Mouse (Mus musculus) brain, adult 2 months (tissue): ENCODE data around the gene Snx32.

Experiments used
- DNase-seq: peaks from one replicate; pipeline ENCODE4 v3.0.0; 2011; ENCODE audit warnings: low read depth, low spot score

Snx32 gene

DNA sequence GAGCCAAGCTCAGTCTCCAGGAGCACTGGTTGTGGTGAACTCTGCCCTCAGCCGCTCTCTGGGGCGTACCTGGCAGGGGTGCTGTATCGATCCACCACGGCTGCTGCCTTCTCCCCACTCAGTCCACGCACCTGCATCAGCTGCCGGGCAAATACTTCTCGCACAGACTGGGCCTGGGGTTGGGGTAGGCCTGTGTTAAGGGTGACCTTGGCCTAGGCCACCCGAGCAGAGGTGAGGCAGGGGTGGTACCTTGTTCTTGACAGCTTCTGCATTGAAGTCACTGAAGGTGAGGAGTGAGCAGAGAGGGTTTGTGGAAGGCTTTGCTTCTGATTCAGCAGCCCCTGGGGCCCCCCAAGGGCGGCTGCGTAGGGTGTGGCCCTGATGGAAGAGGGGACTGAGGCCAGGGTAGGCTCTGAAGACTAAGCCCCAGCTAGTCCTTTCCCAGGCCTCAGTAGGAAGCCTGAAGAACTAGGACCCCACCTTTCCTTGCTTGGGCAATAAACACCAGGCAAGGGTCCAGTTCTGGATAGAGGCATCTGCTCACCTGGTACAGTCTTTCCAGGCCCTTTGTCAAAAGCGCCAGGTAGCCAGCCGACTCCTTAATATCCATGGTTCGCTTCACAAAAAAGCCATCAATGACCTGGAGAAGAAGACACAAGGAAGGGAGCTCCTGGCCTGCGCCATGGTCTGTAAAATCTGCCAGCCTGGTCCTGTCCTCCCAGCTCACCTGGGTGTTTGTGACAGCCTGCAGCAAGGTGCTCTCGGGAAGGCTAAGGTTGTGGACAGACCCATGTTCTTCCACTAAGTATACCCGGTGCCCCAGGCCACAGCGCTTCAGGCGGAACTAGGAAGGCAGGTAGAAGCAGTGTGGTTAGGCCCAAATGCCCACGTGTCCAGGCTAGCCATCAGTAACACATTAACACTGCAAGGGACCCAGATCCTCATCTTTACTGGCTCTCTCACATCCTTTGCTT, 26.7 kb downstream of the Snx32 start:
- DNase-seq: no peak

DNA sequence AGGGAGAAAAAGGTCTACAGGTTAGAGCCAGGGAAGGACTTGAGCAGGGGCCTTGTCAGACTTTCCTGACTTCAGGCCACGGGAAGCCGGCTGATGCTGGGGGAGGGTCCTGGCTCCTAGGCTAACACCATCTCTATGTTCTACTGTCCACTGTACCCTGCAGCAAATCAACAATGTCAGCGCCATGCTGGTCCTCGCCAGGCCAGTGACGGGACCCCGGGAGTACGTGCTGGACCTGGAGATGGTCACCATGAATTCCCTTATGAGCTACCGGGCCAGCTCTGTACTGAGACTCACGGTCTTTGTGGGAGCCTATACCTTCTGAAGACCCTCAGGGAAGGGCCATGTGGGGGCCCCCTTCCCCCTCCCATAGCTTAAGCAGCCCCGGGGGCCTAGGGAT, 28.9 kb downstream of the Snx32 start:
- no peak for DNase-seq

DNA sequence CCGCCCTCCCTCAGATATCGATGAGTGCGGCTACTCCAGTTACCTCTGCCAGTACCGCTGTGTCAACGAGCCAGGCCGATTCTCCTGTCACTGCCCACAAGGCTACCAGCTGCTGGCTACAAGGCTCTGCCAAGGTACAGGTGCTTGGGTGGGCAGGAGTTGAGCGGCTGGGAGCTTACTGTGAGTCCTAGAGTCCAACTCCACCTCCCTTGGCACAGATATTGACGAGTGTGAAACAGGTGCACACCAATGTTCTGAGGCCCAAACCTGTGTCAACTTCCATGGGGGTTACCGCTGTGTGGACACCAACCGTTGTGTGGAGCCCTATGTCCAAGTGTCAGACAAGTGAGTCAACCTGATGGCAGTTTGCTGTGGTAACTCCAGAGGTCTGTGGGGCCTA, 30.3 kb downstream of the Snx32 start:
- DNase-seq: no peak

DNA sequence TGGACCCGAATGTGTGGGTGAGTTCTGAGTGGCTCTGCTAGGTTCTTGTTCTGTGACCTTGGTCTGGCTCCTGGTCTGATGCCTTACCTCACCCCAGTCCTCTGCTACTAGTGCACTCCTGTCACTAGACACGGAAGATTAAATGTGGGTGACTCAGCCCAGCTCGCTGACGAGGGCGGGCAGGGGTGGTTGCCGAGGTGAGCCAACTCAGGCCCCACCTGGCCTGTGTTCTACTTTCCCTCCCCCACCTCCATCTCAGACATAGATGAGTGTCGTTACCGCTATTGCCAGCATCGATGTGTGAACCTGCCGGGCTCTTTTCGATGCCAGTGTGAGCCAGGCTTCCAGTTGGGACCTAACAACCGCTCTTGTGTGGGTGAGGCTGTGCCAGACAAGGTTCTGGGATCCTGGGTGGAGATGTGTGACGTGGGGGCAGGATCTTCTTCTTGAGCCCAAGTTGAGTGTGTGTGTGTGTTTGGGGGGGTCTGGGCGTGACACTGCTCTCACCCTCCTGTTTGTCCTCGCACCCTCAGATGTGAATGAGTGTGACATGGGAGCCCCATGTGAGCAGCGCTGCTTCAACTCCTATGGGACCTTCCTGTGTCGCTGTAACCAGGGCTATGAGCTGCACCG, 32.6 kb downstream of the Snx32 start:
- DNase-seq: peak; percentile 54

DNA sequence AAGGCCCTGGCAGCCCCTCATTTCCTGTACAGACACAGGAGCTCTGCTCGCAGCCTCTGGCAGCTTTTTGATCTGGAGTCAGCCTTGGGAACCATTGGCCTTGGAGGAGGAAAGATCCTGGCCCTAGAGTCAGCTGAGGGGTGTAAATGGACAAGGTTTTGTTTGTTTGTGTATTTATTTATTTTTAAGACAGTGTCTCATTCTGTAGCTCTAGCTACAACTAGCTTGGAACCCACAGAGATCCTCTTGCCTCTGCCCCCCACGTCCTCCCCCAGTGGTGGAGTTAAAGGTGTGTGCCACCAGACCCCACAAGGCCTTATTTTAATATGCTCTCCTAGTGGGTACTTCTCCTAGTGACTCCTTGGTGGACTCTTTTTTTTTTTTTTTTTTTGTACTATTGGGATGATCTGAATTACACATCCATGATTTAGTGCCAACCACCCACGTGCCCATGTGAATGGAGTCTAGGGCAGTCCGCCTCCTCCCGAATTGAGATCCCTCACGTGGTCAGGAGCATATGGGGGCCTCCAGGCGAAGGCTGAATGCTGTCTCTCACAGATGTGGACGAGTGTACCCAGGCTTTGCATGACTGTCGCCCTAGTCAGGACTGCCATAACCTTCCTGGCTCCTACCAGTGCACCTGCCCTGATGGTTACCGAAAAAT, 33.2 kb downstream of the Snx32 start:
- DNase-seq: peak; percentile 76

DNA sequence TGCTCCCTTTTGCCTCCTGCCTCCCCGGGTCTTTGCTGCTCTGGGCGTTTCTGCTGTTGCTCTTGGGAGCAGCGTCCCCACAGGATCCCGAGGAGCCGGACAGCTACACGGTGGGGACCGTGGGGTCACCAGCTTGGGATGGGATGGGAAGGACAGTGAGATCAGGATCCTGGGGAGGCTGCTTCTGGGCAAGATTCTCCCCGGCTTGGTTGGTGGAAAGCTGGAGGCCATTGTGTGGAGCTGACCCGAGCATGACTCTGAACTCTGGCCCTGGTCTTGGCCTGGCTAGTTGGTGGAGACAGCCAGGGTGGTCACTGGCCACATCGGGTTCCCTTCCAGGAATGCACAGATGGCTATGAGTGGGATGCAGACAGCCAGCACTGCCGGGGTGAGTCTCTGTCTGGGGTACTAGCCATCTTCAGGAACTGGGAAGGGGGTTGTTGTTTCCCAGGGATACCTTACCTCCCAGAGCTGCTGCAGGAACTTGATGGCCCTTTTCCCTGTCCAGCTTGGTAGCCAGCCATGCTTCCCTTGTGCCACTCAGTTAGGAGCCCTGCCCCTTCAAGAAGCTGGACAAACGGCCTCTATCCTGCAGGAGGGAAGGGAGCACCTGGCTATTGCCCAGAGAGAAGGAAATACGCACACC, 35.1 kb downstream of the Snx32 start:
- DNase-seq: peak; percentile 61

DNA sequence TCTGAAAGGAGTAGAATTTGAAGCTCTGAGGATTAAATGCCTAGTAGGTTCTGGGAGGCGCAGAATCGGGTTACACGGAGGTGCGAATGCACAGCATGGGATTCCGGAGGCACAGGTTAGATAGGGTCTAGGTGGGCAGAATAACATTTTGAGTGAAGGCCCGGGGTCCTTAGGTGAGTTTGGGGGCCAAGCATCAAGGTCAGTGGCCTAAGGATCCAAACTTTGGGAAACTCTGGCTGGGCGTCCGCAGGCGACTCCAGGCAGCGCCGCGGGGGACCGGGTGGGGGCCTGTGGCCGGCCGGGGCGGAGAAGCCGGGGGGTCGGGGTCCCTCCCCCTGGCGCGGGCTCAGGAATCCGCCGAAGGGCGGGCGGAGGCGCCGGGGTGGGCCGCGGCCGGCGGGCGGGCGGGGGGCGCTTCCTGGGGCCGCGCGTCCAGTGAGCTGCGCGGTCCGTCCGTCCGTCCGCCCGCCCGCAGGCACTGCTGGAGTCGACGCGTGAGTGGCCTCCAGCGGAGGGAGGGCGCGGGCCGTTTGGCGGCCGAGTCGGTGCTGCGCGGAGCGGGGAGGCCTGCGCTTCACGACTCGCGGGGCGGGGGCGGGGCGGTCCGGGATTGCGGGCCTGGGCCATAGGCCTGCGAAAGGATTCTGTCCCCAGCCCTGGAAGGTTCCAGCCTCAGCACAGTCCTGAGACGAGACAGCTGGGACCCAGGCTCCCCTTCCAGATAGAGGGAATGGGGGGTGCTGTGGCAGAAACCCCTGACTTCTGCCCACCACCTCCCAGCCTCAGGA, 35.9 kb downstream of the Snx32 start:
- DNase-seq: peak; percentile 65

DNA sequence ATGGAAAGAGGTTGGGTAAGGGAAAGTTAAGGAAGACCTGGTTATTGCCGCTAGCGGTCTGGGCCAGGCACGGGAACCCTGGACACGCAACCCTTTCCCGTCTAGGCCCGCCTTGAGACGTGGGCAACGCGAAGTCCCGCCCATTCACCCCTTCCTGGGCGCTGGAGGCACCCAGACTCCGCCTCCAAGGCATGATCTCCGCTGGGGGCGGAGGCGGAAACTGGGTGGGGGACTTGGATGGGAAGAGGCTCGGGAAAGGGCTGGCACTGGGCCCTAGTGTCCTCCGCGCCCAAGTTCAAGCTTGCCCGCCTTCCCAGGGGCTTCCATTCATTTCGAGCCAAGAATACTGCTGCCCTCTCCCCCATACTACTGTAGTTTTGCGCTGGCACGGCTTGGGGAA, 36.6 kb downstream of the Snx32 start, which contains the start of gene Efemp2:
Efemp2 (plus strand) TSS at position 235 of the 400 bp plus-strand sequence.
- DNase-seq: peak; percentile 86

DNA sequence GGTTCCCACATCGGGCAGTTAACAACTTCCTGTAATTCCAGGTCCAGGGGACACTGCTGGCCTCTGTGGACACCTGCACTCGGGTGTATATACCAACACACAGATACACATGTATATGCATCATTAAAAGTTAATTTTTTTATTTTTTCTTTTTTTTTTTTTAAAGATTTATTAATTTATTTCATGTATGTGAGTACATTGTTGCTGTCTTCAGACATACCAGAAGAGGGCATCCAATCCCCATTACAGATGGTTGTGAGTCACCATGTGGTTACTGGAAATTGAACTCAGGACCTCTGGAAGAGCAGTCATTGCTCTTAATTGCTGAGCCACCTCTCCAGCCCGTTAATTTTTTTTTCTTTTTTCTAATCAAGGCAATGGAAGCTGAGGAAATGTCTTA, 37.5 kb downstream of the Snx32 start:
- DNase-seq: no peak

DNA sequence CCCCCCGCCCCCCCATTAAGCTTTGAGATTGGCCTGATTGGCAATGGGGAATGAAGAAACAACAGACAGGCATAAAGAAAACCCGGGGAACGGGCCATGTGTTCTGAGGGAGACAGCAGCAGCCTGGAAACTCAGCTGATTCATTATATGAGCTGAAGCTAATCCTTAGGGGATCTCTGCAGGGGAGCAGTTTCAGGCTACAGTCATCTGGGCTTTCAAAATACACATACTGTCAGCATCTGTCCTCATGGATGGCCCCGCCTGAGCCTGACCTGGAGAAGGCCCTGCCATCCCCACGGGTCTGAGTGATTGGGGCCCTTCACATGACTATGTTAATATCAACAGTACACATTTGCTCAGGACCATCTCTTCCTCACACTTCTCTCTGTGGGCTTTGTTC, 38.5 kb downstream of the Snx32 start:
- no peak for DNase-seq

DNA sequence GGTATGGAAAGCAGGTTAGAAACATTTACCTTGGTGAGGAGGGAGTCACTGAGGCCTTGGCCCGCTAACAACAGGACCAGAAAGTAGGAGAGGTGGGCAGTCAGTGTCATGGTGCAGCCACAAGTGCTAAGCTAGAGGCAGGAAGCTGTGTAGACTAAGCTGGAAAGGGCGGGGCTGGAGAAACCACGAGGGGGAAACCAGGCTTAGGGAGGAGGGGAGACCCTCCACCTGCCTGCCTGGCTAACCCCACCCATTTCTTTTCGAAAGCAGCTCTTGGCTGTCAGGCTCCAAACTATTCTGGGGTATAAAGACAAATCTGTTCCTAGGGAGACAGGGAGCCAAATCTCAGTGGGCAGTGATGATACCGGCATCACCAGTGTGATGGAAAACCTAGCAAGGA, 42.0 kb downstream of the Snx32 start, which contains the start of gene Ctsw:
Ctsw (minus strand) TSS at position 134 of the 400 bp plus-strand sequence.
- no peak for DNase-seq

DNA sequence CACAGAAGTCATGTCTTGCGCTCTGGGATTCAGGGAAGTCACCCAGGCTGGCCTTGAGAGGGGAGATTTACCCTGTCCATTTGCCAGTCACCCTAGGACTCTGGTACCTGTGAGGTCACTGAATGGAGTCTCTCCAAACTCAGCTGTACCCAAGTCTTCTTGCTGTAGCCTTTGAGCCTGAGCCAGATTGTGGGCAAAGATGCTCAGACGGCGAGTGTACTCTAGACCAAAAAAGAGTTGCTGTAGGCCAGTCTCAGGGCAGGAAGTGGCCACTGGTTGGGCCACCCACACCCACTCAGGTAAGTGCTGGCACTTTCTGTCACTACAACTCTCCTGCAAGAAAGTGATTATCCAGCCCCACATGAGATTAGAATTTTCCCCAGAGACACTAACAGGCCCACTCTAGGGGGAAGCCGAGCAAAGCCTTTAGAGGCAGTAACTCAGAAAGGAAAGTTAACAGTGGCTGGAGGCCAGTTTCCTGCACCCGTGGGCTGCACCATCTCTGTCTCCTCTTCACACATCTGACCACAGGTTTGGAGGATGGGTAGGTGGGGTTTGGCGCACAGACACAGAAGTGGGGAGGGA, 43.3 kb downstream of the Snx32 start:
- no peak for DNase-seq

DNA sequence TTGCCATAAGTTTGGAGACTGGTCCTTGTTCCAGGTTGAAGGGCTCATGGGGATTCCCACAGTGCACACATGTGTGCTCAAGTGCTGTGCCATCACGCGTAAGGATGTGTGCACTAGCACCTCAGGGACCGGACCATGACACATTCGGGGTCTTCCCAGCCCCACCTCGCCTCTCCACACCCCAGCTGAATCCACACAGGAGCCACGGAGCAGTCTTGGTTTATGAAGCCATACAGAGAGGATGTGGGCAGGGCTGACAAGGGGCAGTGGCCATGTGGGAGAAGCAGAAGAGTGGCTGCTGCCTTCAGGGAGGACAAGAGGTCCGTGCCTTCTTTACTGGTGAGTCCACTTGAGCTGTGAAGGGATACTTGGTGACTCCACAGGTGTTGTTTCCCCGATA, 45.3 kb downstream of the Snx32 start:
- no peak for DNase-seq

DNA sequence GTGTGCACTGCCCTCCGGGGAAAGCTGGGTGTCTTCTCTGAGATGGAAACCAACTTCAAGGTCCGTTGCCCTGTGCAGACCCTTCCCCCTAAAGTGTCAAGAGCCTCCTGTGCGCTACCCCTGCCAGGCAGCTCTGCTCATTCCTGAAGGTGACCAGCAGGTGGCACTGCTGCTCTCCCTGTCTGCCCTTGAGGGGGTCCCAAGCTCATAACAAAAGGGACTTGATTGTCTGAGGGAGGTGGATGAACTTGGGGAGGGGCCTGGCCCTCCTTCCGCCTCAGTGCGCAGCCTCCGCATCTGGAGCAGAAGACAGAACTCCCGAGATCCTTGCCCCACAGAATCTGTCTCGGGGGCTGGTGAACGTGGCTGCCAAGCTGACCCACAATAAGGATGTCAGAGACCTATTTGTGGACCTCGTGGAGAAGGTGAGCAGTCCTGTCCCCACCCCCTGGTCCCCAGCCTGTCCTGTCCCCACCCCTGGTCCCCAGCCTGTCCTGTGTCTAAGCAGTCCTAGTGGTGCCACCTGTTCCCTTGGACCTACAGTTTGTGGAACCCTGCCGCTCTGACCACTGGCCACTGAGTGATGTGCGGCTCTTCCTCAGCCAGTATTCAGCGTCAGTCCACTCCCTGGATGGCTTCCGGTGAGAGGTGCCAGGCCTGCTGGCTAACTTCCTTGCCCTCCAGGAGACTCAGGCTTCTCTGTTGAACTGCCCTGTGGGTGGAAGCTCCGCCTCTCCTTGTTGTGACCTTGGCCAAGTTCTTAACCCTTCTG, 46.4 kb downstream of the Snx32 start:
- DNase-seq: peak; percentile 77

DNA sequence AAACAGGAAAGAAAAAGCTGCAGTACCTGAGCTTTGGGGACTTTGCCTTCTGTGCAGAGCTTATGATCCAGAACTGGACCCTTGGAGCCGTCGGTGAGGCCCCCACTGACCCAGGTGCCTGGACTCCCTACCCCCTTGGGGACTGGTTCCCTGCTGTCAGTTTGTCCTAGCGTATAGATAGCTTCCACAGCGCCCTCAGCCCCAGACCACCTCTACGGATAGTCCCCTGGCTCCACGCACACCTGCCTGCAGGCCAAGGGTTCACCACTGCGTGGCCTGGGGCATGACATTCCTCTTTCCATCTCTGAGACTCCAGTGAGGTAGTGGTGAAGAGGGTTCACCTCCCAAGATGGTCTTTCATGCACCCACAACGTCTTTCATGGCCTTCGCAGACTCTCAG, 47.1 kb downstream of the Snx32 start:
- DNase-seq: no peak

DNA sequence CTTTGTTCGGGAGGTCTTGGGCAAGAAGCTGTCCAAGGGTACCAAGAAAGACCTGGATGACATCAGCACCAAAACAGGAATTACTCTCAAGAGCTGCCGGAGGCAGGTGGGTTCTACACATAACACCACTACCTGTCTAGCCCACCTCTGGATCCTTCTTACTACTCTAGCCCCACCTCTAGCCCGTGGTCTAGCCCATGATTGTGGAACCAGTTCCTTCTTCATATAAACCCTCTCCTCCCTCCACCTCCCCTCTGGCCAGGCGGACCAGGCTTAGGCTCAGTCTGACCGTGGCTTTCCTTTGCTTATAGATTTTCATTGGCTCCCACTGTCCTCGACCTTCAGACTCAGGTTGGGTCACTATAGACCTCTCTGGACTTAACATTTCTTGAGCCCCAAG, 48.9 kb downstream of the Snx32 start:
- peak; percentile 0 for DNase-seq

DNA sequence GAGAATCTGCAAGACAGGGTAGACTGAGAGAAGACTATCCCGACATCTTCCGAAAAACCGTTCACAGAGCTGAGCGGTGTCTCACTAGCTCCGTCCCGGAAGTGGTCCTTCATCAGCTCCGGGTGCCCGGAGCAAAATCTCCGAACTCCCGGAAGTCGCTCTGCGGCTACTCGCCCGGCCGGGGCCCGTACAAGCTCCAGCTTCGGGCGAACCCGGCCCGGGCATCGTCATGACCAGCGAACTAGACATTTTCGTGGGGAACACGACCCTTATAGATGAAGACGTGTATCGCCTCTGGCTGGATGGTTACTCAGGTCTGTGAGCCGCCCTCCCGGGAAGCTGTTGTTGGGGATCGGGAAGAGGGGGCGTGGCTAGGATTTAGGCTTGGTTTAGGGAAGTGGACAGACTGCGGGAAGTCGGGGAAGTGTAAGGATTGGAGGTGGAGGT, 49.9 kb downstream of the Snx32 start, which contains the start of gene Fibp:
Fibp (plus strand) TSS at position 151 of the 447 bp plus-strand sequence.
- DNase-seq: peak; percentile 95

DNA sequence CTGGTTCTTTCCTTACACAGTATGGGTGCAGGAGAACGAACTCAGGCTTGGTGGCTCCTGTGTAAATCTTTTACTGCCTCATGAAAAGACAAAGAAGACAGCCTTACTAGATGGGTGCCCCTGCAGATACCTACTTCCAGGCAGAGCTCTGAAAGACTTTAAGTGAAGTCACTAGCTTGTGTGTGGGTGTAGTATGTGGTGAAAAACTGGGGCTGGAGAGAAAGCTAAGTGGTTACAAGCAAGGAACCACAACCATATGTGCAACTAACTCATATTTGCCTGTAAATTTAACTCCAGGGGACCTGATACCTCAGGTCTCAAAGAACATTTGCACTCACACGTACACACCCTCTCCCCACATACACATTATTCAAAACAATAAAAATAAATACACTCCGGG, 50.4 kb downstream of the Snx32 start:
- DNase-seq: peak; percentile 51

DNA sequence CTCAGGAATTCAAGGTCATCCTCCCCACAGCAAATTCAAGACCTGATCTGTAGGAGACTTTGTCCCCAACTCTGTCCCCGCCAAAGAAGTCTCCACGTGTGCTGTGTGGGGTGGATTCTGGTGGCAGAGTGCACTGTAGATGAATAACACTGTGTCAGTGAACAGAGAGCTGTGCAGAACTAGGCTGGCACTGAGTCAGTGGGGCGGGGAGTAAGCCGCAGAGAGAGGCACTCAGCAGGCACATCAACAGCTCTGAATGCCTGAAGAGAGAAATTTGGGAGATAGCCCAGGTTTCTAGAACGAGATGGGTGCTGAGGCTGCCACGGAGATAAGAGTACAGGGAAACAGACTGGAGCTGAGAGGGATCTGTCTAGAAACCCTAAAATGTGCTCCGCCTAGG, 51.3 kb downstream of the Snx32 start:
- DNase-seq: peak; percentile 88
